Mouse (Mus musculus) erythroblast, embryonic 14.5 days (primary cell): ENCODE data around the gene Slc25a54.

Experiments used
- GATA1 ChIP-seq: IDR thresholded peaks from 2 replicates; pipeline ENCODE4 v1.6.1; 2012; ENCODE audit warnings: low read length, inconsistent platforms, mixed read lengths
- TAL1 ChIP-seq: IDR thresholded peaks from 3 replicates; pipeline ENCODE4 v1.6.1; 2012; ENCODE audit warnings: low read length, inconsistent platforms, mixed read lengths

DNA sequence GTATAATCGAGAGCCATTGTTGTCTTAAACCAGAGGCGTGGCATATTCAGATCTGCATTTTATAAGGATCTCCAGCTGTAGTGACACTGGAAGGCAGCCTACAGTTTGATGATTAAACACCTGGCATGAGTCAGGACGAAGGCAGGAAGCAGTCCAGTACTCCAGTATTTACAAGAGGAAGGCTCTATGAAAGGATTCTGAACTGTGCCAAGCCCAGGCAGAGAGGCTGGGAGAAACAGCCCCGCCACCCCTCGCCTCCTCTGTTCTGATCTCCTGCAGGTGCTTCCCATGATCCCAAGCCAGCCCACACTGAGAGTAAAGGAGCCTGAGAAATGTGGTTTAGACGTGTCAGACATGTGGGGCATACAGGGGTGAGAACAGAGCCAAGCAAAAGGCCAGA is 49.5 kb upstream of the Slc25a54 start:
- TF ChIP-seq TAL1 (no peak), GATA1 (no peak)
